Mouse (Mus musculus) heart, embryonic 11.5 days (tissue): ENCODE measurements at regions not wholly inside any gene's neighbourhood (a gene's known extent, or its start where the extent isn't known, plus 50 kb on each side); places are given as distances from the start of the nearest gene placed in this dataset.

Experiments
- ATAC-seq: fragments of 200-750 bp; cut with Nextera tagmentation; replicated peaks from 2 replicates; pipeline ENCODE4 v1.8.0; 2017; ENCODE audit warnings: moderate library complexity; ENCODE audit not compliant: insufficient number of reproducible peaks, low FRiP score, low TSS enrichment
- H3K27ac ChIP-seq: fragments of 300-500 bp; sonication (generic); 2 replicates; pipeline ENCODE4 v1.5.1; 2014; ENCODE audit warnings: mild to moderate bottlenecking, low read depth, low read length
- H3K27me3 ChIP-seq: fragments of 300-500 bp; sonication (generic); 2 replicates; pipeline ENCODE4 v1.6.1; 2014; ENCODE audit warnings: mild to moderate bottlenecking, low read length, mixed read lengths; ENCODE audit not compliant: control insufficient read depth, insufficient read depth
- H3K36me3 ChIP-seq: fragments of 300-500 bp; sonication (generic); 2 replicates; pipeline ENCODE4 v1.6.1; 2014; ENCODE audit warnings: mild to moderate bottlenecking, low read length, moderate library complexity, mixed read lengths; ENCODE audit not compliant: control insufficient read depth, insufficient read depth
- H3K4me1 ChIP-seq: fragments of 300-500 bp; sonication (generic); 2 replicates; pipeline ENCODE4 v1.6.1; 2014; ENCODE audit warnings: low read length; ENCODE audit not compliant: control insufficient read depth, insufficient read depth
- H3K4me2 ChIP-seq: fragments of 300-500 bp; sonication (generic); 2 replicates; pipeline ENCODE4 v1.6.1; 2014; ENCODE audit warnings: mild to moderate bottlenecking, moderate library complexity
- H3K4me3 ChIP-seq: fragments of 300-500 bp; sonication (generic); 2 replicates; pipeline ENCODE4 v1.5.1; 2014; ENCODE audit warnings: low read depth, low read length
- H3K9ac ChIP-seq: fragments of 300-500 bp; sonication (generic); 2 replicates; pipeline ENCODE4 v1.6.1; 2014; ENCODE audit warnings: mild to moderate bottlenecking, low read depth, low read length, moderate library complexity
- H3K9me3 ChIP-seq: fragments of 300-500 bp; sonication (generic); replicated peaks from 2 replicates; pipeline ENCODE4 v1.6.1; 2016; ENCODE audit warnings: low read length; ENCODE audit not compliant: control insufficient read depth
- WGBS: fragments of 180-500 bp; shearing (Covaris S2); extraction: QIAGEN DNeasy Blood & Tissue Kit; methylation state at CpG from one replicate; pipeline ENCODE4 v1.1.7; 2014; ENCODE audit not compliant: insufficient replicate concordance; 5-methylcytosine and 5-hydroxymethylcytosine counted together

GRCm38 (mm10) chr4:90964658-90965057, 435.9 kb downstream of the Elavl2 start:
- H3K4me1 ChIP-seq, result no peaks in the 10 kb centered on the region
- H3K9me3 ChIP-seq, result no peaks in the 10 kb centered on the region
- H3K27ac ChIP-seq, result no peak overlapping the region
- H3K27me3 ChIP-seq, result no peaks in the 10 kb centered on the region
- H3K9ac ChIP-seq, result no peak overlapping the region
- H3K4me2 ChIP-seq, result no peak overlapping the region
- no peaks in the 10 kb centered on the region for H3K36me3 ChIP-seq
- ATAC-seq, result no peak
- WGBS, result 49% methylated on average over 6 of the region's 6 CpGs
- no peak overlapping the region for H3K4me3 ChIP-seq

GRCm38 (mm10) chr4:90943687-90944385, 456.7 kb downstream of the Elavl2 start:
- no peak for ATAC-seq
- no peaks in the 10 kb centered on the region for H3K9me3 ChIP-seq
- H3K4me2 ChIP-seq, result no peak overlapping the region
- 64% methylated on average over 4 of the region's 4 CpGs for WGBS
- H3K27ac ChIP-seq, result no peak overlapping the region
- no peaks in the 10 kb centered on the region for H3K36me3 ChIP-seq
- H3K4me1 ChIP-seq, result no peaks in the 10 kb centered on the region
- H3K9ac ChIP-seq, result no peak overlapping the region
- H3K27me3 ChIP-seq, result no peaks in the 10 kb centered on the region
- no peak overlapping the region for H3K4me3 ChIP-seq

GRCm38 (mm10) chr4:90917312-90918107, 483.1 kb downstream of the Elavl2 start:
- no peak for ATAC-seq
- Histone ChIP-seq H3K27me3 (no peaks in the 10 kb centered on the region), H3K36me3 (no peaks in the 10 kb centered on the region), H3K4me2 (no peak overlapping the region), H3K4me1 (no peaks in the 10 kb centered on the region), H3K27ac (no peak overlapping the region), H3K4me3 (no peak overlapping the region), H3K9me3 (no peaks in the 10 kb centered on the region), H3K9ac (no peak overlapping the region)
- 85% methylated on average over 6 of the region's 6 CpGs for WGBS

GRCm38 (mm10) chr4:90906311-90906710, 494.3 kb downstream of the Elavl2 start:
- 85% methylated on average over 1 of the region's 1 CpGs for WGBS
- Histone ChIP-seq H3K9ac (no peak overlapping the region), H3K9me3 (no peaks in the 10 kb centered on the region), H3K4me3 (no peak overlapping the region), H3K4me1 (no peaks in the 10 kb centered on the region), H3K36me3 (no peaks in the 10 kb centered on the region), H3K27me3 (no peaks in the 10 kb centered on the region), H3K27ac (no peak overlapping the region), H3K4me2 (no peak overlapping the region)
- no peak for ATAC-seq

- Histone ChIP-seq H3K9ac (no peak overlapping the region), H3K27me3 (no peaks in the 10 kb centered on the region), H3K9me3 (no peaks in the 10 kb centered on the region), H3K4me2 (no peak overlapping the region), H3K36me3 (no peaks in the 10 kb centered on the region), H3K27ac (no peak overlapping the region), H3K4me3 (no peak overlapping the region), H3K4me1 (no peaks in the 10 kb centered on the region)
- ATAC-seq, result no peak
- 56% methylated on average over 7 of the region's 7 CpGs for WGBS
Observed at GRCm38 (mm10) chr4:90868209-90868608, 532.4 kb downstream of the Elavl2 start.

GRCm38 (mm10) chr4:90860854-90861253, 539.7 kb downstream of the Elavl2 start:
- H3K9ac ChIP-seq, result no peak overlapping the region
- H3K36me3 ChIP-seq, result no peaks in the 10 kb centered on the region
- WGBS, result 38% methylated on average over 2 of the region's 2 CpGs
- H3K4me3 ChIP-seq, result no peak overlapping the region
- no peaks in the 10 kb centered on the region for H3K27me3 ChIP-seq
- no peak for ATAC-seq
- H3K9me3 ChIP-seq, result no peaks in the 10 kb centered on the region
- H3K4me2 ChIP-seq, result no peak overlapping the region
- H3K27ac ChIP-seq, result no peak overlapping the region
- H3K4me1 ChIP-seq, result no peaks in the 10 kb centered on the region

GRCm38 (mm10) chr4:90839804-90840203, 560.8 kb downstream of the Elavl2 start:
- no peaks in the 10 kb centered on the region for H3K4me1 ChIP-seq
- ATAC-seq, result no peak
- no peaks in the 10 kb centered on the region for H3K36me3 ChIP-seq
- no peaks in the 10 kb centered on the region for H3K27me3 ChIP-seq
- H3K9ac ChIP-seq, result no peak overlapping the region
- no peak overlapping the region for H3K27ac ChIP-seq
- no peak overlapping the region for H3K4me3 ChIP-seq
- H3K9me3 ChIP-seq, result no peaks in the 10 kb centered on the region
- no peak overlapping the region for H3K4me2 ChIP-seq
- WGBS, result 67% methylated on average over 3 of the region's 3 CpGs

- Histone ChIP-seq H3K27me3 (no peaks in the 10 kb centered on the region), H3K4me2 (no peak overlapping the region), H3K9me3 (no peaks in the 10 kb centered on the region), H3K27ac (no peak overlapping the region), H3K36me3 (no peaks in the 10 kb centered on the region), H3K4me1 (no peaks in the 10 kb centered on the region), H3K4me3 (no peak overlapping the region), H3K9ac (no peak overlapping the region)
- no peak for ATAC-seq
- WGBS, result 84% methylated on average over 1 of the region's 1 CpGs
Observed at GRCm38 (mm10) chr4:90799078-90799477, 580.5 kb downstream of the Zfp352 start.

- ATAC-seq, result no peak
- H3K9me3 ChIP-seq, result no peaks in the 10 kb centered on the region
- no peaks in the 10 kb centered on the region for H3K4me1 ChIP-seq
- H3K36me3 ChIP-seq, result no peaks in the 10 kb centered on the region
- no peak overlapping the region for H3K9ac ChIP-seq
- no peak overlapping the region for H3K4me2 ChIP-seq
- H3K27ac ChIP-seq, result no peak overlapping the region
- H3K27me3 ChIP-seq, result no peaks in the 10 kb centered on the region
- WGBS, result 84% methylated on average over 3 of the region's 3 CpGs
- no peak overlapping the region for H3K4me3 ChIP-seq
Observed at GRCm38 (mm10) chr4:90798637-90799036, 580.0 kb downstream of the Zfp352 start.
